Mouse (Mus musculus): ENCODE data around the gene Smdt1. TPM values are rescaled to one million over a fixed set of nuclear protein-coding genes. Genes with fewer than 3 reads are reported as not detected.
A peak's percentile ranks its signal among the peaks of the same experiment; 100 is the strongest.

Gene Smdt1
- 145 and 151 TPM in 2 replicates for polyA plus RNA-seq (2015; fragmentation: Nextera tagmentation; extraction: Ambion mirVana)

- H3K36me3 ChIP-seq (replicated peaks; ENCODE audit: insufficient read depth, low read length): peaks cover 35% of the 10 kb centered on the region
- H3K9ac ChIP-seq (replicated peaks): peak within 1 kb of the TSS; percentile 81
- TF ChIP-seq CTCF (IDR thresholded peaks at IDR 0.05; ENCODE audit: low read depth) (peak; percentile 47), EP300 (IDR thresholded peaks at IDR 0.05; ENCODE audit: low read depth) (0 out of 2 replicates have a peak, but pooled peaks have one; percentile 9)
- DNase-seq (peak; percentile 99), ATAC-seq (peak; percentile 79)
- peak within 1 kb of the TSS; percentile 77 for H3K4me3 ChIP-seq (ENCODE audit: low read depth, low read length)
- H3K9me3 ChIP-seq (ENCODE audit: low read length): no peaks in the 10 kb centered on the region
- WGBS (ENCODE audit: insufficient replicate concordance): 0% methylated on average over 40 of the region's 41 CpGs
- peak within 1 kb of the TSS; percentile 99 for H3K27ac ChIP-seq (ENCODE audit: low read depth)
- peaks cover 59% of the 10 kb centered on the region for H3K4me1 ChIP-seq (ENCODE audit: insufficient read depth)
- H3K4me2 ChIP-seq (ENCODE audit: low read depth, low read length): peak within 1 kb of the TSS; percentile 76
- no peaks in the 10 kb centered on the region for H3K27me3 ChIP-seq (ENCODE audit: insufficient read depth, low read length)
These were observed at the start of gene Smdt1, which contains the start of the genes Naga and Pheta2 for GRCm38 (mm10) chr15:82338593-82339112. TSS of gene Smdt1 (plus strand) at chr15:82338959. TSS of gene Naga (minus strand) at chr15:82338925. TSS of gene Pheta2 (plus strand) at chr15:82338942.

- no peak for ATAC-seq
- Histone ChIP-seq H3K4me2 (ENCODE audit: low read depth, low read length) (no peak overlapping the region), H3K4me1 (ENCODE audit: insufficient read depth) (no peaks in the 10 kb centered on the region), H3K36me3 (replicated peaks; ENCODE audit: insufficient read depth, low read length) (no peaks in the 10 kb centered on the region), H3K9me3 (ENCODE audit: low read length) (no peaks in the 10 kb centered on the region), H3K9ac (replicated peaks) (no peak overlapping the region), H3K27ac (ENCODE audit: low read depth) (no peak overlapping the region), H3K4me3 (ENCODE audit: low read depth, low read length) (no peak overlapping the region), H3K27me3 (ENCODE audit: insufficient read depth, low read length) (0 out of 2 replicates have a peak, but pooled peaks cover 4% of the 10 kb centered on the region)
- TF ChIP-seq CTCF (IDR thresholded peaks at IDR 0.05; ENCODE audit: low read depth) (no peak), EP300 (IDR thresholded peaks at IDR 0.05; ENCODE audit: low read depth) (no peak)
- DNase-seq: no peak
- 79% methylated on average over 7 of the region's 7 CpGs for WGBS (ENCODE audit: insufficient replicate concordance)
These were observed 48.5 kb upstream of the Smdt1 start for GRCm38 (mm10) chr15:82290252-82290651.

GRCm38 (mm10) chr15:82292851-82293250 lies 45.9 kb upstream of the Smdt1 start:
- 40% methylated on average over 5 of the region's 5 CpGs for WGBS (ENCODE audit: insufficient replicate concordance)
- Histone ChIP-seq H3K9ac (replicated peaks) (no peak overlapping the region), H3K27me3 (ENCODE audit: insufficient read depth, low read length) (0 out of 2 replicates have a peak, but pooled peaks cover 4% of the 10 kb centered on the region), H3K4me2 (ENCODE audit: low read depth, low read length) (no peak overlapping the region), H3K9me3 (ENCODE audit: low read length) (no peaks in the 10 kb centered on the region), H3K4me3 (ENCODE audit: low read depth, low read length) (no peak overlapping the region), H3K4me1 (ENCODE audit: insufficient read depth) (no peaks in the 10 kb centered on the region), H3K27ac (ENCODE audit: low read depth) (no peak overlapping the region), H3K36me3 (replicated peaks; ENCODE audit: insufficient read depth, low read length) (no peaks in the 10 kb centered on the region)
- TF ChIP-seq CTCF (IDR thresholded peaks at IDR 0.05; ENCODE audit: low read depth) (no peak), EP300 (IDR thresholded peaks at IDR 0.05; ENCODE audit: low read depth) (no peak)
- DNase-seq (no peak), ATAC-seq (no peak)

- Histone ChIP-seq H3K4me1 (ENCODE audit: insufficient read depth) (no peaks in the 10 kb centered on the region), H3K9ac (replicated peaks) (no peak overlapping the region), H3K27me3 (ENCODE audit: insufficient read depth, low read length) (0 out of 2 replicates have a peak, but pooled peaks cover 4% of the 10 kb centered on the region), H3K27ac (ENCODE audit: low read depth) (no peak overlapping the region), H3K4me3 (ENCODE audit: low read depth, low read length) (no peak overlapping the region), H3K4me2 (ENCODE audit: low read depth, low read length) (no peak overlapping the region), H3K9me3 (ENCODE audit: low read length) (no peaks in the 10 kb centered on the region), H3K36me3 (replicated peaks; ENCODE audit: insufficient read depth, low read length) (no peaks in the 10 kb centered on the region)
- DNase-seq (no peak), ATAC-seq (no peak)
- TF ChIP-seq CTCF (IDR thresholded peaks at IDR 0.05; ENCODE audit: low read depth) (no peak), EP300 (IDR thresholded peaks at IDR 0.05; ENCODE audit: low read depth) (no peak)
- 28% methylated on average over 7 of the region's 7 CpGs for WGBS (ENCODE audit: insufficient replicate concordance)
These were observed 45.5 kb upstream of the Smdt1 start for GRCm38 (mm10) chr15:82293271-82293711.

- Histone ChIP-seq H3K9ac (replicated peaks) (no peak overlapping the region), H3K4me1 (ENCODE audit: insufficient read depth) (no peaks in the 10 kb centered on the region), H3K36me3 (replicated peaks; ENCODE audit: insufficient read depth, low read length) (no peaks in the 10 kb centered on the region), H3K4me3 (ENCODE audit: low read depth, low read length) (no peak overlapping the region), H3K4me2 (ENCODE audit: low read depth, low read length) (no peak overlapping the region), H3K9me3 (ENCODE audit: low read length) (no peaks in the 10 kb centered on the region), H3K27me3 (ENCODE audit: insufficient read depth, low read length) (0 out of 2 replicates have a peak, but pooled peaks cover 4% of the 10 kb centered on the region), H3K27ac (ENCODE audit: low read depth) (no peak overlapping the region)
- TF ChIP-seq EP300 (IDR thresholded peaks at IDR 0.05; ENCODE audit: low read depth): no peak
- TF ChIP-seq CTCF (IDR thresholded peaks at IDR 0.05; ENCODE audit: low read depth): peak; percentile 78
- WGBS (ENCODE audit: insufficient replicate concordance): 40% methylated on average over 8 of the region's 8 CpGs
- DNase-seq: no peak
- peak; percentile 45; the same call in 1 of the 2 replicates for ATAC-seq
These were observed 44.7 kb upstream of the Smdt1 start for GRCm38 (mm10) chr15:82294059-82294458.

GRCm38 (mm10) chr15:82298764-82299561 lies 39.8 kb upstream of the Smdt1 start, which contains the start of gene Wbp2nl:
TSS of gene Wbp2nl (plus strand) at chr15:82298954.
- H3K9ac ChIP-seq (replicated peaks): no peak within 1 kb of the TSS
- H3K4me1 ChIP-seq (ENCODE audit: insufficient read depth): no peaks in the 10 kb centered on the region
- H3K27me3 ChIP-seq (ENCODE audit: insufficient read depth, low read length): no peaks in the 10 kb centered on the region
- H3K27ac ChIP-seq (ENCODE audit: low read depth): no peak within 1 kb of the TSS
- 63% methylated on average over 39 of the region's 39 CpGs for WGBS (ENCODE audit: insufficient replicate concordance)
- H3K4me2 ChIP-seq (ENCODE audit: low read depth, low read length): no peak within 1 kb of the TSS
- ATAC-seq: no peak
- no peak within 1 kb of the TSS for H3K4me3 ChIP-seq (ENCODE audit: low read depth, low read length)
- H3K36me3 ChIP-seq (replicated peaks; ENCODE audit: insufficient read depth, low read length): no peaks in the 10 kb centered on the region
- peak; percentile 39 for DNase-seq
- TF ChIP-seq CTCF (IDR thresholded peaks at IDR 0.05; ENCODE audit: low read depth) (no peak), EP300 (IDR thresholded peaks at IDR 0.05; ENCODE audit: low read depth) (no peak)
- no peaks in the 10 kb centered on the region for H3K9me3 ChIP-seq (ENCODE audit: low read length)
